Mouse (Mus musculus) retina, adult 2 months (tissue): ENCODE measurements around the gene Gabrr3.

Source experiments
- DNase-seq: peaks from one replicate; pipeline ENCODE4 v3.0.0-alpha.2; 2012; ENCODE audit warnings: low read depth, low spot score

Gabrr3 gene

DNA sequence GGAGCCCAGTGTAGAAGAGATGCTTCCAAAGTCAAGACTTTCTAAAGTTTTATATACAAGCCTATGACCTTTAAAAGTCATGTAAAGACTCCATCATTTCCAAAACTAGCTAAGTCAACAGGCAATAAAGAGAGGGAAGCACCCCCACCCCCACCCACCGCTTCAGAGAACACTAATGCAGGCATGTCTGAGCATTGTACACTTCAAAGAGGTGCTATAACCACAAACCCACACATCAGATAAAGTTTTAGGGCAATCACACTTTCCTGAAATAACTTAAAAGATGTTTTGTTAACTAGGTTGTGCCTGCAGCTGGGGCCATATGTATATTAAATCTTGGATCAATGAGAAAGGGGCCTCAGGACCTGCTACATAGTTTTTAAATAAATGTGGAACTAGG lies 62.7 kb downstream of the Gabrr3 start:
- no peak for DNase-seq

- peak; percentile 52 for DNase-seq
Measured at GRCm38 (mm10) chr16:59471637-59472278, 64.6 kb downstream of the Gabrr3 start, which contains the start of gene Riox2. Gene Riox2 (plus strand): TSS chr16:59471775.

- DNase-seq, result no peak
Measured at GRCm38 (mm10) chr16:59472546-59472945, 65.4 kb downstream of the Gabrr3 start.

GRCm38 (mm10) chr16:59474788-59475187 lies 67.7 kb downstream of the Gabrr3 start:
- DNase-seq, result no peak

DNA sequence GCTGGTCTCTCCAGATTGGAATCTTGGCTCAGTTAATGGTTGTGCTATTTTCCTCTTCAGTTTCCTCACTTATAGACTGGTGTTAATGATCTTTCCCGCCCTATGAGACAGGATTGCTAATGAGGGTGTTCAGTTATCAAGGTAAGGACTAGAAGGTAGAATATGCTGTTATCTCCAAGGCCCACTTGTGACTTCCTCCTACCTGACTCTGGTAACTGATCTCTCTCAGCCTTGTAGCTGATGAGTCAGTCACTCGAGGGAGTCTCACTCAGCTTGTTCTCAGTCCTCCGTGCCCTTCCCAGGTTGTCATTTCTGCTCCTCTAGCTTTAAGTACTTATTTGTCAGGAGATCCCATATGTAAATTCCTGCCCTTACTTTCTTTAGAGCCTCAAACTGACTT lies 70.8 kb downstream of the Gabrr3 start:
- no peak for DNase-seq

DNA sequence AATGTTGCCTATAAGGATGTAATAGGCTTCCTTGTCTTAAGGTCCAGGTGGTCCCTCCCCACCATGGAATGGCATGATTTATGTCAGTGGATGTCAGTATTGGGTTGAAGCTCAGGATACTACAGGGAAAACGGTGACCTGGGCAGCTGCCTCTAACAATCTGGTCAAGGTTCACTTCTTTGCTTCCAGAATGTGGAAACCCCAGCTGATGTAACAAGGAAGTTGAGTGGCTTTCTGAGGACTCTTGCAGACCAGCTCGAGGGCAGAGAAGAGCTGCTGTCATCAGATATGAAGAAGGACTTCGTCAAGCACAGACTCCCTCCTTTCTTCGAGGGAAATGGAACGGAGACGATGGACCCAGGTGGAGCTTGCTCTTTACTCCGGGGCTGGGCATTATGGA lies 80.1 kb downstream of the Gabrr3 start:
- DNase-seq, result no peak

- DNase-seq, result no peak
Measured at GRCm38 (mm10) chr16:59487975-59488548, 80.9 kb downstream of the Gabrr3 start.

DNA sequence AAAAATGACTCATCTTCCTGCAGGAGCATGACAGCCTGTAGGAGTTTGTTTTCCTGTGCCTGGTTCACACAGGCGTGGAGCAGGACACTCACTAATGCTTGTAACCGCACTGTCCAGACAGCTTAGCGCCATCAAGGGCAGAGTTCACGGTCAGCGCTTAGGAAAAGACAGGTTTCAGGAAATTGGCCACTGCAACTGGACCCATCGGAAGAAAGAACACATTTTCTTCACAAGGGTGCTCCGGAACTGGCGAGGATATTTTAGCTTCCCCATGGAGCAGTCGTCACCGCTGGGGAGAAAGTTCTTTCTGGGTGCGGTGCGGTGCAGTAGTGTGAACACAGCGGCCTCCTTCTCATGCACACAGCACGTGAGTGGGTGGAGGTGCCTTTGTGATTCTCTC lies 86.1 kb downstream of the Gabrr3 start:
- no peak for DNase-seq

DNA sequence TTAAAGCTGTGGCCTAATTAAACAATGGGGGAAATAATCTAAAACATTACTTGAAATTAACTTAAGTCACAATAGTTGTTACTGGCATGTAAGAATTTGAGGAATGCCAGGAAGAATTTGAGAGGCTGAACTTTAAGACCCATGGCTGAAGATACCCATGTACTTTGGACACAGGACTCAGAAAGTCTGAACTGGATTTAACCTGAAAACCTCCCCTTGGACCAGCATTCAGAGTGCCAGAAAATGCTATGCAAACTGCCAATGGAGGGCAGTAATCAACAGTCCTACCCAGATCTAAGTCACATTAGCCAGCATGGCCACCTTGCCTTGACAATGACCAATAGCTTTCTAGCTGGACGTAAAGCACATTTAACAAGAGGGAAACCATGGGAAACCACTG lies 90.8 kb downstream of the Gabrr3 start:
- DNase-seq, result no peak

- DNase-seq, result no peak
Measured at GRCm38 (mm10) chr16:59499180-59499579, 92.0 kb downstream of the Gabrr3 start.

DNA sequence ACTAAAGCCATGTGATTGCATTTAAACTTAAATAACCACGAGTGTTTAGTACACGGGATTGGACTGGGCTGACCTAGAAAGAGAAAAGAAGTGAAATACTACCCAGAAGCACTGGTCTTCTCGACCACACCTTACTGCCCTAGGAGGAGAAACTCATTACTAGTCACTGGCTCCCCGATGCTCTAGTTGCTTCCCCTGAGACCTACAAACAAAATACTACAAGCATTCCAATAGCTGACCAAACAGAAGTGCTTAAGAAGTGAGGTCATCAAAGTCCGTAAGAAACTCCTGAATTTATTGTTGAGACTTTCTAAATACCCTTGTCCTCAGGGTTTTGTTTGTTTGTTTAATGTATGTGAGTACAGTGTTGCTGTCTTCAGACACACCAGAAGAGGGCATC lies 102.7 kb downstream of the Gabrr3 start:
- DNase-seq, result no peak
